Mouse (Mus musculus) adrenal gland (tissue): ENCODE measurements around the gene Vmn2r86.
"Not testable (repeated sequence)": the region's sequence is repeated elsewhere in the genome, so short reads cannot be mapped to it uniquely, and the experiment has no call there.

ENCODE experiments used
- intact Hi-C: fragments of 180-260 bp; cut with DNase I; formaldehyde crosslinking; loops from one replicate; pipeline ENCODE4 v1.15.1; 2025
- long read RNA-seq, 2 experiments: library from polyadenylated mRNA; unstranded; transcript quantifications; one replicate each; pipeline ENCODE4 v2.0.0; 2020; ENCODE audit warnings: borderline replicate concordance in 1 of 2; ENCODE audit not compliant: insufficient replicate concordance in 1 of 2

Vmn2r86 gene
- long read RNA-seq, experiment 1 = 0 reads
- long read RNA-seq, experiment 2 = 0 reads

DNA sequence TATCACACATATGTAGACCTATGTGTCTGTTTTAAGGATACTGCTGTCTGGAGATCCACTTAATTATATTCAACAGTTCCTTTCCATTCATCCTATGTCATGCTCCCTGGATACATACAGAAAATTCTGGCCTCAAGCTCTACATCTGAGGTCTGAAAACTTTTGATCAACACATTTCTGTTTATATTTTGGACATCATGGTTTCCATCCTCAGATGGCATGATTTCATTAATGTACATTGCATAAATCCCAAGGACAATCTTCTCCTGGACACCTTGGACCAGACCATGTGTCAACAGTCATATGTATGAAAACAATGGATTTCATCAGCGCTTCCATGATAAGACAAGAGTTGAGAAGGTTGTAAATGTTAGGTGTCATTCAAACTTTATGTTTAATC lies at the start of gene Vmn2r86:
Gene Vmn2r86, minus strand, starts transcription at position 101 of the 400 bp plus-strand sequence.
- intact Hi-C loops = not testable (repeated sequence)

DNA sequence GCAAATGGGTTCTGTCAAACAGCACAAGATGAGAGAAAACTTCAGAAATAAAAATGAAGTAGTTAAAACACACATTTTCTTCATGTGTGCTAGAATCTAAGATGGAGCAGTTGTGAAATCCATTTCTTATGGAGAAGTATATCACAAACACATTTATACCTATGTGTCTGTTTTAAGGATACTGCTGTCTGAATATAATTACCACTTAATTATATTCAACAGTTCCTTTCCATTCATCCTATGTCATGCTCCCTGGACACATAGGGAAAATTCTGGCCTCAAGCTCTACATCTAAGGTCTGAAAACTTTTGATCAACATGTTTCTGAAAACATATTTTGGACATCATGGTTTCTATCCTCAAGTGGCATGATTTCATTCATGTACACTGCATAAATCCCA lies 41.4 kb upstream of the Vmn2r86 start, which contains the start of gene Vmn2r87:
Gene Vmn2r87, minus strand, starts transcription at position 101 of the 400 bp plus-strand sequence.
- intact Hi-C loops = no loop called here

DNA sequence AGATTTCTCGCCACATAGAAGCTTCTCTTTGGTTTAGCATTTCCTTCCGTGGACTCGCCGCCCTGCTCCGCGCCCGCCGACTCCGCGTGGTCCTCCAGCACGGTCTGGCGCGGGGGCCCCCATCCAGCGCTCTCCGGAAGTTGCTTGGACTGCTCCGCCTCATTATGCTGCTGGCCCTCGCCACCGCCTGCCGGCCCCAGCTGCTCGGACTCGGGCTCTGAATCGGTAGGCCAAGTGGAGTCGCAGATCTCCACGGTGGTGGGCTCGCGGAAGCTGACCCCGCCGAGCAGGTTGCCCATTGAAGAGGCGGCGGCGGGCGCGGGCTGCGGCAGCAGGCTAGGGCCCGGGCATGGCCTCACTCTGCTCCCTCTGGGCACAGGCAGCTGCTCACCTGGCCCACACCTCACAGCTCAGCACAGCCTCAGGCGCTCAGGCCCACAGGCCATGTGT lies 14.5 kb upstream of the Vmn2r86 start:
- intact Hi-C loops = no loop called here

DNA sequence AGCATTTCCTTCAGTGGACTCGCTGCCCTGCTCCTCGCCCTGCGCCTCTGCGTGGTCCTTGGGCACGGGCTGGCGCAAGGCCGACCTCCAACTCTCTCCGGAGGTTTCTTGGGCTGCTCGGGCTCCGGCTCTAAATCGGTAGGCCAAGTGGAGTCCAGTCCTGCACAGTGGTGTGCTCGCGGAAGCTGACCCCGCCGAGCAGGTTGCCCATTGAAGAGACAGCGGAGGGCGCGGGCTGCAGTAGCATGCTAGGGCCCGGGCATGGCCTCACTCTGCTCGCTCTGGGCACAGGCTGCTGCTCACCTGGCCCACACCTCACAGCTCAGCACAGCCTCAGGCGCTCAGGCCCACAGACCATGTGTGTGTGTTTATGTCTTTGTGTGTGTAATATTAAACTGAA lies 11.1 kb downstream of the Vmn2r86 start:
- intact Hi-C loops = no loop called here

DNA sequence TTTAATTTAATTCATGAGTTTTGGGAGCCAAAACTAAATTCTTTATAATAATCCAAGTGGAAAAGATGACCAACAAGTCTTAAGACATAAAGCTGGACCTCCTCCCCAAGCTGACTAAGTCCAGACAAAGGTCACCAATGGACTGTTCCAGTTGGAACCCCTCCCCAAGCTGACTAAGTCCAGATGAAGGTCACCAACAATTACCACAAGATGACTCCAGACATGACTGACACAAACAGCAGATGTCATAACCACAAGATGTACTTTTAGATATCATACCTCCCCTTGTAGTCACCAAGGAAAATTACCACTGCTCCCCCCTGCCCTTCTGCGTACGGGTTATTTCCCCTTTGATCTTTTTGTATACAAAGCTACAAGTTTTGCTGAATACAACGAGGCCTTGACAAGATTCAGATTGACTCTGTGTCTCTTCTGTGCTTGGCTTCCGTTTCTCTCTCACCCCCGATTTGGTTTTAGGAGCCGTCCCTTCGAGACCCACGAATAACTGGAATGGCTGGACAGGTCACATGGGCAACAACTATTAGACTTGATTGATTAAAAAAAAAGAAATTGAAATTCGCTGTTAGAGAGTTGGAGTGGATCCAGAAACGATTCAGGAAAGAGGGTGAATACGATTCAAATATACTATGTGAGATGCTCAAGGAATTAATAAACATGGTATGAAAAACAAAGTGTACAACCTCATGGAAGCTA lies 21.5 kb downstream of the Vmn2r86 start:
- intact Hi-C loops = not testable (repeated sequence)

DNA sequence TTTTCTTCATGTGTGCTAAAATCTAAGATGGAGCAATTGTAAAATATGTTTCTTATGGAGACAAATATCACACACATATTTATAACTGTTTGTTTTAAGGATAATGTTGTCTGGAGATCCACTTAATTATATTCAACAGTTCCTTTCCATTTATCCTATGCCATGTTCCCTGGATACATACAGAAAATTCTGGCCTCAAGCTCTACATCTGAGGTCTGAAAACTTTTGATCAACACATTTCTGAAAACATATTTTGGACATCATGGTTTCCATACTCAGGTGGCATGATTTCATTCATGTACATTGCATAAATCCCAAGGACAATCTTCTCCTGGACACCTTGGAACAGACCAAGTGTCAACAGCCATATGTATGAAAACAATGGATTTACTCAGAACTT lies 26.2 kb downstream of the Vmn2r86 start, which contains the start of gene Vmn2r85:
Gene Vmn2r85, minus strand, starts transcription at position 101 of the 400 bp plus-strand sequence.
- intact Hi-C loops = not testable (repeated sequence)

DNA sequence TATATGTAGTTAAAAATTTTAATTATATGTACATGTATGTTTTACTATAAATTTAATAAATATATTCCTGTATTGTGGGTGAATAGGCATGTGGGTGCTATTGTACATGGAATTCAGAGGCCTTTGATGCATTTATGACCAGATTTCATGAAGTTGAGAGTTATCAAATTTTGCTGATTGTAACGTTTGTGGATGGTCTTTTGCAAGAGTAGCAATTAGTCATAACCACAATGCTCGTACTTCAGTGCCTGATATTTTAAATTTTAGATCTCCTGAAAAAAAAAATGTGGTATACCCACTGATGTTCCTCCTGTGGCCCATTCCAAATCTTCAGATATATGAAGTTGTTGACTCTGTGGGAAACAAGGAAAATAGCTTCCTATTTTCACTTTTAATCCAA lies 33.5 kb downstream of the Vmn2r86 start:
- intact Hi-C loops = not testable (repeated sequence)

DNA sequence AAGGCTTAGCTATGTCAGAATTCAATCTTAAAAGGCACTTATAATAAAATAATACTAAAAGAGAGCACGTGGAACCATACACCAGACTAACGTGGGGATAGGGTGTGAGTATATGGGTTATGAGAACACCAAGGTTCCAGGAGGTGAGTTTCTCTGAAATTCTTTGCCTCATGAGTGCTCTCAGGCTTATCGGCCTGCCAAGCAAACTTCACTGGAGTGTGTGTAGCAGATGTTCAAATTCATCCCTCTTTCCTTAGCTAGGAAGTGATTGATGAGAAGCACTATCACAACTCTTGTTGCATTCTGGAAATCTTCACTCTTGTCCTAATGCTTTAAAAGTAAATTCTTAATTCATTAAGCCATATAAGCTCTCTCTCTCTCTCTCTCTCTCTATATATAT lies 35.4 kb downstream of the Vmn2r86 start:
- intact Hi-C loops = no loop called here

DNA sequence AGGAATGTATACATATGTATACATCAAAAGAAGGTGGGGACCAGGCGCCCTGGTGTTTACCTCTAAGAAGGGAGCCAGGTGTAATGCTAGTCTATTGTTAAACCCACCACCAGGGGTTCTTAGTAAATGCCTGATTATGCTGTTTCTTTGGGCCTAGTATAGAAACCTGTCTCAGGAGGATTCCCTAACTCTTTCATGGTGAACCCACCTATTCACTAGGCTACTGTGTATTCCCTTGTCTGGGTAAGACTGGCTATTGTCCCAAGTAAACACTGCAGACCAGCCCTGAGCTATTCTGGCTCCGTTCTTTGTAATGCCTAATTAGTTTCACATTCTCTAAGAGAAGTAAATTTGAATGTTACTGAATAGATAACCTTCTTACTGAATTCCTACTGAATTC lies 35.9 kb downstream of the Vmn2r86 start:
- intact Hi-C loops = not testable (repeated sequence)

DNA sequence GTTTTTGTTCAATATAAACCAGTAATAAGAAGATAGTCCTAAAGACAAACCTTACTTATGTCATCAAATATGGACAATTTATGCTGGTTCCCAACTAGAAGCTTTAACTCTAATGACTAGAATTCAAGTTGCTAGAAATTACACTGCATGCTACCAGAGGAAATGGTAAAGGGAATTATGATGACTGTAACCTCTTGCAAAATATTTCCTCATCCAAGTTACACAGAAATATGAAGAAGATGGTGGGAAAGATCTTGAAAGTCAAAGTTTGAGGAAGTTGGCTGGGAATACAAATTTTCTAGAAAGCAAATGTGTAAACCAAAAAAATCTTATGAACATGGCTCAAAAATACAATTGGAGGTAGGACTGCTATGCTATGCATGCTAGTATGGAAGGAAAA lies 39.5 kb downstream of the Vmn2r86 start:
- intact Hi-C loops = not testable (repeated sequence)

DNA sequence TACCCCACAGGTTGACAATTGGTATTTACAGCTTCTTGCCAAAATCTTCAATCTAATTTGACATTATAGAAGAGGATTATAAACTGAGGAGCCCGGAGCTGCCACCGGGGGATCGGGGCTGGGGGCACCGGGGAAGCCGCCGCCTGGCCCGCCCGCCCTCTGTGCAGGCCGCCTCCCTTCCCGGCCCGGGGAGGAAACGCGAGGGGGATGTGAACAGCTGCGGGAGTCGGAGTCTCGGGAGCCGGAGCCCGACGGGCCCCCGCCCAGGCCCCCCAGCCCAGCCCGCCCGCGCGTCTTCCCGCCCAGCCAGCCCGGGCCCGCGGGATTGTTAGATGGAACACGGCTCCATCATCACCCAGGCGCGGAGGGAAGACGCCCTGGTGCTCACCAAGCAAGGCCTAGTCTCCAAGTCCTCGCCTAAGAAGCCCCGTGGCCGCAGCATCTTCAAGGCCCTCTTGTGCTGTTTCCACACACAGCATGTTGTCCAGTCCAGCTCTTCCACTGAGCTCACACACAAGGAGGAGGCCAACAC lies 43.6 kb downstream of the Vmn2r86 start:
- intact Hi-C loops = not testable (repeated sequence)

DNA sequence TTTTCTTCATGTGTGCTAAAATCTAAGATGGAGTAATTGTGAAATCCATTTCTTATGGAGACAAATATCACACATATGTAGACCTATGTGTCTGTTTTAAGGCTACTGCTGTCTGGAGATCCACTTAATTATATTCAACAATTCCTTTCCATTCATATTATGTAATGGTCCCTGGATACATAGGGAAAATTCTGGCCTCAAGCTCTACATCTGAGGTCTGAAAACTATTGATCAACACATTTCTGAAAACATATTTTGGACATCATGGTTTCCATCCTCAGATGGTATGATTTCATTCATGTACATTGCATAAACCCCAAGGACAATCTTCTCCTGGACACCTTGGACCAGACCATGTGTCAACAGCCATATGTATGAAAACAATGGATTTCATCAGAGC lies 61.6 kb downstream of the Vmn2r86 start, which contains the start of gene Vmn2r84:
Gene Vmn2r84, minus strand, starts transcription at position 101 of the 400 bp plus-strand sequence.
- intact Hi-C loops = no loop called here
